Mouse (Mus musculus): ENCODE data around the gene Zbtb16. TPM values are rescaled to one million over a fixed set of nuclear protein-coding genes. Genes with fewer than 3 reads are reported as not detected.

Zbtb16 gene
- polyA plus RNA-seq, 1 experiment from 2014 or later = 6.9 TPM

DNA sequence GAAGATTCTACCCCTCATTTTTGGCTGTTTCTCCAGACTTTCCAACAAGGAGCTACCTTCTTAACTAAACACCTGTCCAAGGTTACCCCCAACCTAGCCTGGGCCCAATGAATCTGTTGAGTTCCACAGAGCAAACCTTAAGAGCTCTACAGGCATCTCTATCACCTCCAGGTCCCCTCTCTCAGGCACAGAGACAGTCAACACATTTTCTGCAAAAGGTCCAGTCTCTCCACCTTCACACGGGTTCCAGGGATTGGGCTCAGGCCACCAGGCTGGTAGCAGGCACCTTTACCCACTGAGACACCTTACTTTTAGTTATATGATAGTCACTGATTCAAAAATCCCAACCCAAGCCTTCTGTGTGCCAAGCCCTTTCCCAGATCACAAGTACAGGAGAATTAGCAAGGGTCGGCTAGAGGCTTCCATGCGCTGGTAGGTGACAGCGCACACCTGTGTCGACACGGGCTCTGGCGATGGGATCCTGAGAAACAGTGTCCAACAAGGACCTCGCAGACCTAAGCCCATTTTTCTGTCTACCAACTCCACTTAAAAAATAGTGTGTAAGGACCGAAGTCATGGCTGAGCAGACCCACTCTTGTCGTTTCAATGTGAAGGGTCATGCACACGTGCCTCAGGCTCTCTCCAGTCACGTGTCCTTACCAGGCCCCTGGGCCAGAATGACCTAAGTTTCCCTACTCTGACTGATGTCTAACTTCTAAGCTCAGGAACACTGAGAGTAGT lies 101.1 kb downstream of the Zbtb16 start:
- H3K27me3 ChIP-seq = no peaks in the 10 kb centered on the region
- no peak overlapping the region for H3K9ac ChIP-seq
- peaks cover 78% of the 10 kb centered on the region for H3K4me1 ChIP-seq
- no peak for ATAC-seq (ENCODE audit: low FRiP score)
- WGBS = 81% methylated on average over 12 of the region's 12 CpGs
- peak overlapping the region; percentile 76 for H3K27ac ChIP-seq
- H3K4me2 ChIP-seq (replicated peaks) = no peak overlapping the region
- H3K4me3 ChIP-seq = no peak overlapping the region
- no peaks in the 10 kb centered on the region for H3K36me3 ChIP-seq
- no peaks in the 10 kb centered on the region for H3K9me3 ChIP-seq (replicated peaks)

DNA sequence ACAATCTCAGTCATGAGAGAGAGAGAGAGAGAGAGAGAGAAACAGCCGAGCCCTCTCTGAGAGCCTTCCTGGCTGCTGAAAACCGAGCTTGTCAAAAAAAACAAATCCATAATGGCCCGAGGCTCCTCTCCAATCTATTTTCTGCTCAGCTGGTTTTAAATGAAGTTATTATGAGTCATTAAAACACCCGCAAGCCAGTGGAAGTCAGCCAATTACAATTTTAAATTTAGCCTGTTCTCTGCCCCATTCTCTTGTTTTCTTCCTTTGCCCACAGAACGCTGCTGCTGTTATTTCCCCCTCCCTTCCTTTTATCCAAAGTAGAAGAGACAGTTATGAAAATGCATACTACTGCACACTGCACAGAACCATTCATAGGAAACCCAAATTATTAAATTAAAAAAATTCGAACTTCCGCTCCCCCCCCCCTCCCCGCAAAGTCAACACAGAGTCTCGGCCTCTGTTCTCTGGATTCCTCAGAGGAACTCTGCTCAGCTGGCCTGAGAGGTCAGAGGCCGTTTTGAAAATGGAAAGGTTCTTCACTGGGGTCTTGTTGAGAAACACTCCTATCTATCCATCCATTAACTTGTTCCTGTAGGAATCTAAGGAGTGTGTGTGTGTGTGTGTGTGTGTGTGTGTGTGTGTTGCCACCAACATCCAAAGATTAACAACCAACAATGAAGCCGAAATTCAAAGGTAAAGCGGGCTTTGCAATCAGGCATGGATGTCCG lies 102.0 kb downstream of the Zbtb16 start:
- Histone ChIP-seq H3K36me3 (no peaks in the 10 kb centered on the region), H3K4me1 (peaks cover 78% of the 10 kb centered on the region), H3K9me3 (replicated peaks) (no peaks in the 10 kb centered on the region), H3K27me3 (no peaks in the 10 kb centered on the region), H3K27ac (peak overlapping the region; percentile 76), H3K4me3 (no peak overlapping the region), H3K9ac (no peak overlapping the region), H3K4me2 (replicated peaks) (no peak overlapping the region)
- WGBS = 28% methylated on average over 13 of the region's 13 CpGs
- no peak for ATAC-seq (ENCODE audit: low FRiP score)

DNA sequence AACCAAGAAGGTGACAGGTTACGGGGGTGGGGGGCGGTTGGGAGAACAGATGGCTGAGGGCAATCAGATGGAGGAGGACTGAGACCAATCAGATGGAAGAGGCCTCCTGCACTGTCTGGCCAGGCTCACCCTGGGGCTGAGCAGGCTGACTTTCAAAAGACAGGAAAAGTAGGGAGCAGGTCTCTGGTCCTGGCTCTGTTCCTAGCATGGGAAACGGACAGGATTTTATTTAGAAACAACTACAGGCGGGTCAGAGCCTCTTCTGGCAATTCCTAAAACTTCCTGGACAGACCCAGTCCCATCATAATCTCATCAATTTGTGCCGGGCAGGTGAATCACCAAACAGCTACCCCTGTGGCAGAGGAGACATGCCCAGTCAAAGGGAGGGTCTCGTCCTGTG lies 102.9 kb downstream of the Zbtb16 start:
- 66% methylated on average over 6 of the region's 6 CpGs for WGBS
- Histone ChIP-seq H3K27me3 (no peaks in the 10 kb centered on the region), H3K27ac (peak overlapping the region; percentile 76), H3K9ac (no peak overlapping the region), H3K4me1 (peaks cover 83% of the 10 kb centered on the region), H3K9me3 (replicated peaks) (no peaks in the 10 kb centered on the region), H3K4me3 (no peak overlapping the region), H3K36me3 (no peaks in the 10 kb centered on the region), H3K4me2 (replicated peaks) (no peak overlapping the region)
- ATAC-seq (ENCODE audit: low FRiP score) = no peak

DNA sequence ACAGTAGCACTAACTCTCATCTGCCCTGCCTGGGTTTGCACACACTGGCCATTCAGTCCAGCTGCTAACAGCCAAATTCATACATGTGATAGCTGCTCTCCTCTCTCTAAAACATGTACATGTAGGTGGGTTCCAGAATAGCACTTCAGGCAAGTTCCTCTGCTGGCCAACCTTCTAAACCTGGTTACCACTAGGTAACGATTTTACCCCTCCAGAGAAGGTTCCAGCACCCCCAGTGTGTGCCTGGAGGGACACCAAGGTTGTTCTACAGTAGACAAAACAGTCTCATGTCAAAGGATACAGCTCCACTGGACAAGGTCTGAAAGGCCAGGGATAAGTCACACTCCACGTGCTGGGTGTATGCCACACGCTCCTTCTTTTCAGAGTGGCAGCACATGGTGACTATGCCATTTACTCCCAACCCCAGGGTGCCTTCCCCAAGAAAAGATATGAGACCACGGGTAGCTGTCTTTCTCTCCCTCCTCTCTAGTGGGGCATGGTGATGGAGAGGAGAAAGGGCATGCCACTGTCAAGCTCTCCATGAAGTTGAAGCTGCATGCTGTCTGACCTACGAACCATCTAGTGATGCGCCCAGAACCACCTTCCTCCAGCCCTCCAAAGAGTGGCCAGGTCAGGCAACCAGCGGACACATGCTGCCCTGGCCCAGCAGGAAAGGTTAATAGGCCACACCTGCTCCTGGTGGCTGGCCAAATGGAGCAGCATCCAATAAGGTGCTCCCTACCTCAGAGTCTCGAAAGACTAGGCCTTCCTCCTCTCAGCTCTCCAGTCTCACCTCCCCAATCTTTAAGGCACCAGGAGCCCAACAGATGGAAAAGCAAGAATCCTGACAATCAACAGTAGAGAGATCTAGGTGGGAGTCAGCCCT lies 104.1 kb downstream of the Zbtb16 start:
- H3K27me3 ChIP-seq = no peaks in the 10 kb centered on the region
- no peaks in the 10 kb centered on the region for H3K9me3 ChIP-seq (replicated peaks)
- peaks cover 75% of the 10 kb centered on the region for H3K4me1 ChIP-seq
- no peak overlapping the region for H3K9ac ChIP-seq
- H3K4me3 ChIP-seq = no peak overlapping the region
- WGBS = 62% methylated on average over 8 of the region's 8 CpGs
- ATAC-seq (ENCODE audit: low FRiP score) = no peak
- H3K4me2 ChIP-seq (replicated peaks) = no peak overlapping the region
- no peaks in the 10 kb centered on the region for H3K36me3 ChIP-seq
- H3K27ac ChIP-seq = no peak overlapping the region

DNA sequence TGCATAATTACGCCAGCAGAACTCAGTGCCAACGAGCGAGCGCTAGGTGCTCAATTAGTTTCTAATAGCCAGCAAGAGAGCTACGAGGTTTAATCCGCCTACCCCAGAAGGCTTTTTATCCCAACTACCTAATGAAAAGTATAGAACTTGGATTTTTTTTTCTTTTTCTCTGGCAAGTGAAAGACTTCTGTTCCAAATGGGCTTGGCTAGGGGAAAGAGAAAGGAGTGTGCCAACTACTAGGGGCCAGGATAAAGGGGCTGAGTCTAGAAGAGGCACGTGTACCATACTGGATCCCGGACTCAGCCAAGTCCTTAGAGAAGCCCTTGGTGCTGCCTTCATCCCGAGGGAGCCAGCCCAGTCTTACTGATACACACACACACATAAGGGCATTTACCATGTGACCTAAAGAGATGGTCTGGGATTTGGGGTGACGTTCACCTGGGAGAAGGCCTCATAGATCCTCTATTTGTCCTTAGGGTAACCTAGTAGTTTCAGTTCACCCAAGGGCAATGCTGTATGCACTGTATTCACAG lies 105.5 kb downstream of the Zbtb16 start:
- H3K9me3 ChIP-seq (replicated peaks) = no peaks in the 10 kb centered on the region
- peaks cover 62% of the 10 kb centered on the region for H3K4me1 ChIP-seq
- ATAC-seq (ENCODE audit: low FRiP score) = no peak
- H3K4me3 ChIP-seq = no peak overlapping the region
- no peaks in the 10 kb centered on the region for H3K36me3 ChIP-seq
- H3K9ac ChIP-seq = no peak overlapping the region
- no peaks in the 10 kb centered on the region for H3K27me3 ChIP-seq
- H3K4me2 ChIP-seq (replicated peaks) = no peak overlapping the region
- 86% methylated on average over 10 of the region's 10 CpGs for WGBS
- H3K27ac ChIP-seq = no peak overlapping the region

DNA sequence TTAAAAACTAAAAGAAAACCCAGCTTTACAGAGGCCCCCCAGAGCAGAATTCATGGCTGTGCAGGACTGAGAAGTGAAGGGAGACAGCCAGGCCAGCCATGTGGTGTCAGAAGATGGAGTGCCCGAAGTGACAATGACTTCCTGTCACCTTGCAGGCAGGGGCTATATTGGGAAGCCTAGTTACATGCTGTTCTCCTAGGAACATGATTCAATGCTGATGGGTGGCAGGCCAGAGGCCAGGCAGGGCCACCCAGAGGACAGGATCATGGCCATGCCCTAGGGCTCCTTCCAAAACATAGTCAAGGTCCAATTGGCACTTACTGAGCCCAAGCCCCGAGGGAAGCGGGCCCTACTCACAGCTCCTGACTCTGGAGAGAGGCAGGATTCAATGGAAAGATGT lies 106.6 kb downstream of the Zbtb16 start:
- no peaks in the 10 kb centered on the region for H3K27me3 ChIP-seq
- H3K4me3 ChIP-seq = no peak overlapping the region
- H3K4me2 ChIP-seq (replicated peaks) = no peak overlapping the region
- no peak for ATAC-seq (ENCODE audit: low FRiP score)
- WGBS = 67% methylated on average over 3 of the region's 3 CpGs
- peaks cover 51% of the 10 kb centered on the region for H3K4me1 ChIP-seq
- no peak overlapping the region for H3K27ac ChIP-seq
- no peak overlapping the region for H3K9ac ChIP-seq
- H3K36me3 ChIP-seq = no peaks in the 10 kb centered on the region
- no peaks in the 10 kb centered on the region for H3K9me3 ChIP-seq (replicated peaks)

DNA sequence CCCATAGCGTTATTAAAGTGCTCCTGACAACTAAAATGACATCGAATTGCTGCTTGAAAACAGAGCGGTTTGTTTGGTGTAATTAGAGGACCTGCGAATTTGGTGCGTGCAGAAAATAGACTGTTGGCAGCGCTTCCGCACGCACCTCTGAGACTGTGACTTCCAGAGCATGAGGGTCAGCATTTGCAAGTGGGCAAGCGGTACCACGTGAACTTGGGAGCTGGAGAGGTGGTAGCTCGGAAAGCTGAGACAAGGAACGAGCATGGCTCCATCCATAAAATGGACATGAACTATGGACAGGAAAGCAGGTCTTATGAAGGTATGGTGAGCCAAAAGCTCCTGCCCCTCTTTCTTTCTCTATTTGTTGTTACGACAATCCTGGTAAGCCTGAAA lies 107.3 kb downstream of the Zbtb16 start:
- ATAC-seq (ENCODE audit: low FRiP score) = no peak
- Histone ChIP-seq H3K36me3 (no peaks in the 10 kb centered on the region), H3K27me3 (no peaks in the 10 kb centered on the region), H3K4me3 (no peak overlapping the region), H3K9ac (no peak overlapping the region), H3K4me1 (peaks cover 46% of the 10 kb centered on the region), H3K4me2 (replicated peaks) (no peak overlapping the region), H3K9me3 (replicated peaks) (no peaks in the 10 kb centered on the region), H3K27ac (no peak overlapping the region)
- 73% methylated on average over 13 of the region's 13 CpGs for WGBS

DNA sequence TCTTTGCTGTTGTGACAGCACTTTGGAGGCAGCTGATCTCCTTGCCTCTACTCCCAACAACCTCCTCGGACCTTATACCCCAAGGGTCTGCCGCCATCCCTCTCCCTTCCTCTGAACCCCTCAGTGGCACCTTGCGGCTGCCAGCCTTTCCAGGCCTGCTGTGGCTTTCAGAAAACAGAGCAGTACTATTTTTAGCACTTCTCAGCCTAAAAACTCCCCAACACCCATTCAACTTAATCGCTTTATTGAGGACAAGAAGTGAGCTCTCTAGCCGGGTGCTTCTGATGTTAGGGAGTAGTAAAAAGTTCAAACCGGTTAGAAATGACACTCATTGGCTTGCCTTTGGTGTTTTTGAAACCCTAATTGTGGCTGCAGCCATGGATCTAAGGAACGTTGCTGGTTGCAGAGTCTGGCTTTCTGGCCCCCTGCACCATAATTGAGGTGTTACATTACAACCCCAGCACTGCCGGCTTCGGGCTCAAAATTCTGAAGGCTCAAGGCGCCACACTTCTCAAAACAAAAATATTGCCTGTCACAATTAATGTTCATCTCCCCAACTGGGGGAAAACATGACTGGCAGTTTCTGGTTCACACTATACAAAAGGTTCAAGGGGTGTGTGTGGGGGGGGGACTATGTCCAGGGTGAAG lies 107.8 kb downstream of the Zbtb16 start:
- Histone ChIP-seq H3K4me3 (no peak overlapping the region), H3K4me1 (peaks cover 42% of the 10 kb centered on the region), H3K27ac (no peak overlapping the region), H3K4me2 (replicated peaks) (no peak overlapping the region), H3K36me3 (no peaks in the 10 kb centered on the region), H3K9ac (no peak overlapping the region), H3K9me3 (replicated peaks) (no peaks in the 10 kb centered on the region), H3K27me3 (no peaks in the 10 kb centered on the region)
- WGBS = 59% methylated on average over 10 of the region's 10 CpGs
- no peak for ATAC-seq (ENCODE audit: low FRiP score)

DNA sequence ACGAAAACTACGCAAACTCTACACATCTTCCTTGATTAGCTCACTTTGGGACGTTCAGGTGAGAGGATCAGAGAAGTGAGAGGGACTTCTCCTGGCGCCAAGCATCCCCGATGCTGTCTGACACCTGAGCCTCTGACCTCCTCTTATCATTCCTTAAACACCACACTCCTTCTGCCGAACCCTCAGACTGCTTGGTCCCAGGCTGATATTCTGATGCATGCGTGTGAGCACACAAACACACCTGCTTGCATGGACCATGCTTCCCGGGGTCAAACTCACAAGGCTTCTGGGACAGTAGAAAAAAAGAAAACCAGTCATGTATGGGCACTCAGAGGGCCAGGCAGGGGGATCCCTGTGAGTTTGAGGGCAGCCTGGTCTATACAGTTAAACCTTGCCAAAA lies 109.7 kb downstream of the Zbtb16 start:
- H3K9ac ChIP-seq = no peak overlapping the region
- WGBS = 90% methylated on average over 8 of the region's 8 CpGs

DNA sequence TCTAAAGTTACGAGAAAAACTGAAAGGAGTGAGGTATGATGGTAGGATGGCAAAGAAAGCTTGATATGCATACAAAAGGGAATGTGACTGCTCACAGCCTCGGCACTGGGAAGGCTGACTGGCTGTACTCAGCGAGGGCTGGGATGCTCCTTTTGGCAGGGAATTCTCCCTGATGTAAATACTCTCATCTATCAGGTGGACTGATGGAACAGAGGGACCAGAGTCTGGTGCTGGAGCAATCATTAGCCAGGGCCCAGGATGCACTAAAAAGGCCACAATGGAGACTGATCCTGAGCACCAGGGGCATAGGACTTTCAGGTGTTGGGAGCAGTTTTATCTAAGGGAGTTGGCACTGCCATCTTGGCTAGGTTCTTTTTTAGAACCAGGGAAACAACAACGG lies 110.1 kb downstream of the Zbtb16 start:
- H3K9ac ChIP-seq = no peak overlapping the region
- no peaks in the 10 kb centered on the region for H3K36me3 ChIP-seq
- no peak overlapping the region for H3K4me2 ChIP-seq (replicated peaks)
- no peaks in the 10 kb centered on the region for H3K27me3 ChIP-seq
- 72% methylated on average over 4 of the region's 4 CpGs for WGBS
- no peak overlapping the region for H3K27ac ChIP-seq
- H3K4me3 ChIP-seq = no peak overlapping the region
- H3K9me3 ChIP-seq (replicated peaks) = no peaks in the 10 kb centered on the region
- H3K4me1 ChIP-seq = peaks cover 34% of the 10 kb centered on the region
- ATAC-seq (ENCODE audit: low FRiP score) = no peak

More for the DNA sequence above, 109.7 kb downstream of the Zbtb16 start:
- H3K4me2 ChIP-seq (replicated peaks) = no peak overlapping the region
- H3K9me3 ChIP-seq (replicated peaks) = no peaks in the 10 kb centered on the region
- no peak for ATAC-seq (ENCODE audit: low FRiP score)
- no peaks in the 10 kb centered on the region for H3K27me3 ChIP-seq
- no peaks in the 10 kb centered on the region for H3K36me3 ChIP-seq
- H3K27ac ChIP-seq = no peak overlapping the region
- peaks cover 34% of the 10 kb centered on the region for H3K4me1 ChIP-seq
- H3K4me3 ChIP-seq = no peak overlapping the region

DNA sequence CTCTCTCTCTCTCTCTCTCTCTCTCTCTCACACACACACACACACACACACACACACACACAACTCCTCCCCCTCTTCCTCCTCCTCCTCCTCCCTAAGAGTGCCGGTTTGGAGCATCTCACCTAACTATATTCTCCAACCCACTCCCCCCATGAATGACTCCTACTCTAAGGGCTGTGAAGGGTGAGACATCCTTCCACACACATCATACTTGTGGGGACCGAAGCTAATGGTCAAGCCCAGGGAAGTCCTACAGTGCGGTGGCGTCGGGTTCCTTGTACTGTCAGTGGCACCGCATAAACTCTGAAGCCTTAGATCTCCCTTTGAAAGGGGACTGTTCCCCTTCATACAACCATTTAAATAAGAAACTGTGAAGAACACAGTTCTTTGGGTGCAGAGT lies 110.9 kb downstream of the Zbtb16 start:
- Histone ChIP-seq H3K27me3 (no peaks in the 10 kb centered on the region), H3K27ac (no peak overlapping the region), H3K4me1 (peaks cover 33% of the 10 kb centered on the region), H3K9ac (no peak overlapping the region), H3K9me3 (replicated peaks) (no peaks in the 10 kb centered on the region), H3K36me3 (no peaks in the 10 kb centered on the region), H3K4me3 (no peak overlapping the region), H3K4me2 (replicated peaks) (no peak overlapping the region)
- ATAC-seq (ENCODE audit: low FRiP score) = no peak
- WGBS = 88% methylated on average over 6 of the region's 6 CpGs

DNA sequence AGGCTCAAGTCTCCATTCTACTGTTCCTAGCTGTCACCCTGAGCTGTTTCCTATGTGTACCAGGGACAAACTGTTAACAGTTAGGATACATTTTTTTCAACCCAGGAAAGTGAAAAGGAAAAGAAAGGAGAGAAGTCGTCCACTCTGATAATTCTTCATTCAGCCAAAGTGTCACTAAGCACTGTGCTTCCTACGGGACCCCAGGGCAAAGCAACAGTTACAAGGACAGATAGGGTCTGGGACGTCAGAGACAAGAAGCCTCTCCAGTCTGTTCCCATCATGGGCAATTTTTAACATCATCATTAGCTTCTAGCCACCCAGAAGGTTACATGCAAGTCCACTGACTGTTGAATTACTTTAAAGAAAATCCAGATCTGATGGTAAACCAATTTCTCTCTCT lies 111.3 kb downstream of the Zbtb16 start:
- Histone ChIP-seq H3K9ac (no peak overlapping the region), H3K4me1 (peaks cover 31% of the 10 kb centered on the region), H3K27me3 (no peaks in the 10 kb centered on the region), H3K4me2 (replicated peaks) (no peak overlapping the region), H3K27ac (no peak overlapping the region), H3K36me3 (no peaks in the 10 kb centered on the region), H3K9me3 (replicated peaks) (no peaks in the 10 kb centered on the region), H3K4me3 (no peak overlapping the region)
- ATAC-seq (ENCODE audit: low FRiP score) = no peak
- 59% methylated on average over 3 of the region's 3 CpGs for WGBS

Measured in hindbrain, embryonic 12.5 days (tissue).